Mouse (Mus musculus) naive thymus-derived CD4-positive, alpha-beta T cell, adult 2 months (primary cell): Measurements from ENCODE around the gene Tbcel.

ENCODE experiments used
- DNase-seq: peaks from one replicate; pipeline ENCODE4 v3.0.0-alpha.2; 2011; ENCODE audit warnings: low read depth

Gene Tbcel

GRCm38 (mm10) chr9:42449043-42449442 lies 58.6 kb downstream of the Tbcel start:
- DNase-seq: no peak

DNA sequence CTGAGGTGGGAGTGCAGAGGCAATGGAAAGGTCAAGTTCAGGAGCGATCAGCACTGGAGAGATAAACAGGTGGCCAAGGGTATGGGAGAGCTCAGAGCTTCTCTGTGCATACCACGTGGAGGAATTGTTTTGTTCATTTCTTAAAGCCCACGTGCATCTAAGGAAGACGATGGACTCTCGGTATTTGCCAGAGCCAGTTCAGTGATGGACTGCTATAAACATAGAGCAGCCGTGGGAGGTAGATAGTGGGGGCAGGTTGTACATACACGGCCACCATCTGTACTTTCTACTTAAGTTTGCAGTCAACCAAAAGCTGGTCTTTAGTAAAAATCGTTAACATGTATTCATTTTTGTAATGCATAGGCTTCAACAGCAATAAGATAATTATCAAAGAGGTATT lies 65.5 kb downstream of the Tbcel start:
- DNase-seq: no peak

GRCm38 (mm10) chr9:42441234-42441633 lies 66.4 kb downstream of the Tbcel start:
- DNase-seq: no peak

DNA sequence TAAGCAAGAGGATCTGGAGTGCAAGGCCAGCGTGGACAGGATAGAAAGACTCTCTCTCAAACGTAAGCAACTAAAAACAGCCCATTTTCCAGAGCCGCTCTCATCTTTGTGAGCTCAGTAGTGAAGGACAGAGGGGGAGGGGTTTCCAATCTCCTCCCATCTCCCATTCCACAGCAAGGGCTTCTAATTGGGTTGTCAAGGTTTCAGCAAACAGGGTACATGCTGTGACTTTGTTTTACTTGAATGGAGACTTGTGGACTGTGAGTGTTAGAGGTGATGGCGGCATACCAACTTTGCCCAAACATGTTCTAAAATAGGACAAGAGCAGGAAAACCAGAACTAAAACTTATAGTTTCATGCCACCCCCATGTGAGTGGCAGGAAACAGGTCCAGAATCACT lies 68.2 kb downstream of the Tbcel start:
- no peak for DNase-seq

DNA sequence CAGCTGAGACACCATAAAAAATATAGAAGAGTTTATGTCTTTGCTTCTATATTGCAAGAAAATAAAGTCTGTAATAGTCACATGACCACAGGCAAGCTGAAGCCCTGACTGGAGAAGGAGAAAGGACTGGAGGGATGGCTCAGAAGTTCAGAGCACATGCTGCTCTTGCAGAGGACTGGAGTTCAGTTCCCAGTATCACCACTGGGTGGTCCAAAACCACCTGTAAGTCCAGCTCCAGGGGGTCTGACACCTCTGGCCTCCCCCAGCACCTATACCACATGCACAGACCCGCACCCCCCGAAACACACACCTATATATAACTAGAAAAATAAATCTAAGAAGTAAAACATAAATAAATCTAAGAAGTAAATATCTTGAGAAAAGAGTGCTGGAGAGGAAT lies 75.5 kb downstream of the Tbcel start:
- DNase-seq: peak; percentile 24

GRCm38 (mm10) chr9:42431606-42432005 lies 76.0 kb downstream of the Tbcel start:
- DNase-seq: no peak

GRCm38 (mm10) chr9:42428060-42428924 lies 79.3 kb downstream of the Tbcel start:
- peak; percentile 77 for DNase-seq

DNA sequence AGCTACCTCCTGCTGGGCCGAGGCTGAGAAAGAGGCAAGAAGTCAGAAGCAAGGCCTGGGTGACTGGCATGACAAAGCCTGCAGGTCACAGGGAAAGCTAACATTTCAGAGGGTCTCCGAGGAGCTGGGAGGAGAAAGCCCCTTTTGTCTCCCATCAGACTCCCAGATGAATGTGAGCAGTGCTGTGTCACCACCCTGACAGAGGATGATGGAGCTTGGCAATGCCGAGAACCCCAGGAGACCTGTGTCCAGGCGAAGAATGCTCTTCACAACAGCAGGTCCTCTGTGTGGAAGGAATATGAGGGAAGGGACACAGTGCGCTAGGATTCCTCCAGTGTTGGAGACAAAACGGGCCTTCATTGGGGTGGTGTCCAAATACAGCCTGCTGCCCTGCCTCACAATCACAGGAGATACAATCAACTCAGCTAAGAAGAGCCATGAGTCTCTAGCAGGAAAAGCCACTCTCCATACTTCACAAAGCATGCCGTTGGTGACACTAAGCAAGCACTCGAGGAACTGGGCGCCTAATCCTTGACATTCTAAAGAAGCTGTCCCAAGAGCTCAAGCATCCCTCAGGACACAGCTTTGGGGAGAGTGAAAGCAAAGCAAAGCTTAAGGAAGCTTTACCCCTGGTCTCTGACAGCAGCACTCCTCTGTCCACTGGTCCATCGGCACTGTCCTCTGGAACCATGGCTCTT lies 80.8 kb downstream of the Tbcel start:
- no peak for DNase-seq

GRCm38 (mm10) chr9:42423649-42424048 lies 84.0 kb downstream of the Tbcel start:
- peak; percentile 69 for DNase-seq

DNA sequence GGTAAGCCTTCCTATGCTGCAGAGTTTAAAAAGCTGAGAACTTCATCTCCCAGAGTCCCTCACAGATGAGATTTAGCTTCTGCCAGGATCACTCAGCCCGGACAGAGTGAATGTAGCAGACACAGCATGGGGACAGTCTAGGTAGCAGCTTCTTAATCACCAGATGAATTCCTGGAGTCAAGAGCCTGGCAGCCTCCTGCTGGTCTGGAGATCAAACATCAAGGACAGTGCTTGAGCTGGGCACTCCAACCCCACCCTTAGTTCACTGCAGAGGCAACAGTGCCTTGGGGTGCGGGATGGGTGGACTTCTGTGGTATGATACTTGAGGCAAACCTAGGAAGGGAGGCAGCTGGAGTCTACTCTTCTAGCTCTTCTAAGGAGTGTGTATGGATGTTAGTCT lies 87.9 kb downstream of the Tbcel start:
- no peak for DNase-seq

DNA sequence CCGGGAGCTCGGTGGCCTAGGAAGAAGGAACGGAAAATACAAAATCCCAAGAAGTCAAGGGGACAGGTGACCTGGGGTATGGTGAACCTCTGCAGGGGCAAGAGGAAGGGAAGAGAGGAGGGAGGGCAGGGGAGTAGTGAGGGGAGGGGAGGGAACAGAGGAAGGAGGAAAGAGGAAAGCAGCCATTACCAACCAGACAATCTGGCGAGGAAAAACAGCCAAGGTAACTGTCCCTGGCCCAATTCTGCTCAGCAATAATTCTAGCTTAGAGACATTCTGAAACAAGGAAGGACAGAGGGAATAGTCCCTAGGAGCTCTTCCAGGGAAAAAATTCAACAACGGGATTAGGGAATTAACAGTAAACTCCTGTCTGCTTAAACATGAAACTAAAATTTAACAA lies 88.8 kb downstream of the Tbcel start:
- DNase-seq: no peak

- no peak for DNase-seq
Observed at GRCm38 (mm10) chr9:42417352-42417952, 90.2 kb downstream of the Tbcel start.

DNA sequence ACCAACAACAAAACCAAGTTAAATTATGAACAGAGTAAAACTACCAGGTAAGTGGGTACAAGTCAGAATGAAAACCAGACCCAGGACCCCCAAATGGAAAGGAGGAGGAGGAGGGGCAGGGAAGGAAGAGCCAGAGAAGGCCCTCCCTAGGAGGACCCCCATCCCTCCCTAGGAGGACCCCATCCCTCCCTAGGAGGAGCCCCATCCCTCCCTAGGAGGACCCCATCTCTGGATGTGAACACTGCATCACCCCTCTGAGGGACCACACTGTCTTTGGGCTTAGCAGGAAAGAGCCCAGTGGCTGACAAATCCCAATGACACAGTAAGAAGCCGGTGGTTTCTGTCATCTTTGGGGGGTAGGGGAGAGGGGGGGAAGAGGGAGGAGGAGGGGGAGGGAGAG lies 92.4 kb downstream of the Tbcel start:
- no peak for DNase-seq

DNA sequence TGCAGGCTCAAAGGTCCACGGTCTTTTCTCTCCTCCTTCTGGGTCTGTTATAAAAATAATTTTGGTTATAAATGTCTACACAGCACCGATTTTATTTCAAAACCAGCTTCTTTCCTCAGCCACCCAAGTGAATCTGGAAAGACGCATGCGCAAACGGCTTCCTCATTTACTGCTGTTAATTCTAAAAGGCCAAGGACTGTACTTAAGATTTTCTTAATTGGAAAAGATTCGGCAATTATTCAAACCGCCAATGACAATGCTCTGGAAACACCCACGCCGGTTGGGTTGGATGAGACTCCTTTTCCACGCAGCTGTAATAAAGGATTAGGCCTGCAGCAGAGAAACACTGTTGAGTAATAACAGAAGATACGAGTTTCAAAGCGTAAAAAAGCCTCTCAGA lies 94.3 kb downstream of the Tbcel start:
- DNase-seq: no peak

- no peak for DNase-seq
Observed at GRCm38 (mm10) chr9:42411296-42411695, 96.3 kb downstream of the Tbcel start.

DNA sequence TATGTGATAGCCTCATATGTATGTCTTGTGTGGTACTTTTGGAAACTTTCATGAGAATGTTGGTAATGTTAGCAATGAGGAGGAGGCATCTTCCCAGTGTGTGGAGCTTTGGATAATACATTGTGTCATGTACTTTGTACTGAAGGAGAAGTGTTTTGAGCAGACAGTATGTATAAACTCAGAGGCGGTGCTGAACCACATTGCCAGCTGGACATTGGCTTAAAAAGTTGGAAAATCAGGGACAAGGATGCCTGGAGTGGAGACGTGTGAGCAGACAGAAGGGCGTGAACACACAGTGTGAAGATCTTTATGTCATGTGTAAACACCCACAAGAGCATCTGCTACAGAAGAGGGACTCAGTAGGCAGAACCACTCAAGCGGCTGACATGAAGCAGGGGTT lies 101.9 kb downstream of the Tbcel start:
- no peak for DNase-seq

DNA sequence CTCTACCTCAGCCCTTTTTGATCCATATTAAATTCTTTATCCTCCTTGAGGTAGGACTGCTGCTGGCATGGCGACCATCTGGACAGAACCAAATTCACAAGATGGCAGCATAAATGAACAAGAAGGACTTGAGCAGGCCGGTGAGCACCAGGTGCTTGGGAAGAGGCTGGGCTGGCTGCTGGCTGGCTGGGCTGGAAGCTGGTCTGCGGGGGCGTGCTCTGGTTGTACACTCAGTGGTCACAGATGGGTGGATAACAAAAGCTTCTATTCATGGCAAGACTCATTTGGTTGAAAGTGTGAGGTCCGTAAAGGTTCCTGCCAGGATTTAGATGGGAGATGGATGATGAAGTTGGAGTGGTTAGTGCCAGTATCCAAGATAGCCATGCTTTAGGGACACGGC lies 106.1 kb downstream of the Tbcel start:
- DNase-seq: no peak

- no peak for DNase-seq
Observed at GRCm38 (mm10) chr9:42399829-42400228, 107.8 kb downstream of the Tbcel start, which contains the start of gene Tecta. TSS of gene Tecta (minus strand) at chr9:42399929.

- no peak for DNase-seq
Observed at GRCm38 (mm10) chr9:42396141-42396540, 111.5 kb downstream of the Tbcel start.

GRCm38 (mm10) chr9:42394903-42395302 lies 112.7 kb downstream of the Tbcel start:
- no peak for DNase-seq

- no peak for DNase-seq
Observed at GRCm38 (mm10) chr9:42394321-42394720, 113.3 kb downstream of the Tbcel start.

DNA sequence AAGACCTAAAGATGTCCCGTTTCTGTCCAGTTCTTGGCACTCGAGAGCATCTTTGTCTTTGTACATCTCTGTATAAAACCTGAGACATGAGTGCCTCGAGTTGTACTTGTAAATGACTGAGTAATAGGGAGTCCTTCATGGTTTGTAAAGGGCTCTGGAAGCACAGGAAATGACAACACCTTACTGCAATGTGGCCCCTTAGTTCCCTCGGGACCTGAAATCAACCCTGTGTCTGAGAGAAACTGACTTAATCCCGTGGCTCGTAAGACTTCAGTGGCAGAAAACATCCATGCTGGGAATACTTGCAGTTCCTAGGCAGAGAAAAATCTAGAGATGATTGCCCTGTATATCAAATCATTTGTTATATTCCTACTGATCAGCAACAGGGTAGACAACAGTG lies 114.7 kb downstream of the Tbcel start:
- DNase-seq: no peak

DNA sequence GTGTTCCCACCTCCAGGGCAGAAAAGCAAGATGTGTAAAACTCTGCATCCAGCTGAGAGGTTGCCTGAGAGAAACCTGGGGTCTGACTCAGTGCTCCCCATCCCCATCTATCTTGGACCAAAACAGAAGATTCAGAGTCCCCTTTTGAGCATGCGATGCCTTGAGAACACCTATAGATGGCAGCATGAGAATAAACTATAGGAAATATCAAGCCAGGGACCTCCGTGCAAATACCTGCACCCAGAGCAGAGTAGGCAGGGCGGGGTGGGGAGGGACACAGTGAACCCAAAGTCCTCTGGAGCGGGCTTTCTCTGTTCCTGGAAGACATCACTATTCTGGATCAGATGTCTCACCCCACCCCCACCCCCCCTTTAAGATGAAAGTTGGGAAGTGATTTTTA lies 119.1 kb downstream of the Tbcel start:
- DNase-seq: peak; percentile 50
